ENCODE assay signal across 9 mouse cellular contexts in genomic region chr3:53041411-53042239, GRCm38 (mm10). TPM values are rescaled to one million over a fixed set of nuclear protein-coding genes. Genes with fewer than 3 reads are reported as not detected.
A peak's percentile ranks its signal among the peaks of the same experiment; 100 is the strongest.
DNase-seq lines count a peak whose midpoint lies in the region; ATAC-seq and TF ChIP-seq lines count a peak whose summit lies in the region.
"Had no signal": no experiment of that assay in that cellular context is flagged by ENCODE, and none has a peak within 500 bp of the region (broad histone marks: within the 10 kb centered on the region; RNA-seq: fewer than 3 reads in every experiment).

Gene Lhfp, plus strand, starts transcription at chr3:53041528.

- H3K4me3 ChIP-seq in G1E (ENCODE audit: low read depth, low read length) = peak within 1 kb of the TSS; percentile 61; the same call in 1 of the 2 replicates
- peak within 1 kb of the TSS; percentile 70 for H3K4me3 ChIP-seq in forebrain, postnatal 0 days (ENCODE audit: low read depth, low read length)
- H3K4me3 ChIP-seq in lung, embryonic 14.5 days (ENCODE audit: low read depth, low read length) = peak within 1 kb of the TSS; percentile 51

- H3K27me3 ChIP-seq in G1E (ENCODE audit: insufficient read depth, low read length) = peaks cover 16% of the 10 kb centered on the region
- H3K27me3 ChIP-seq in forebrain, postnatal 0 days (ENCODE audit: insufficient read depth, low read length) = no peaks in the 10 kb centered on the region
- H3K27me3 ChIP-seq in lung, embryonic 14.5 days (ENCODE audit: insufficient read depth, low read length) = 0 out of 2 replicates have a peak, but pooled peaks cover 8% of the 10 kb centered on the region

- peak within 1 kb of the TSS; percentile 65 for H3K9ac ChIP-seq in forebrain, postnatal 0 days
- peak within 1 kb of the TSS; percentile 58 for H3K9ac ChIP-seq in lung, embryonic 14.5 days

- peak within 1 kb of the TSS; percentile 85 for H3K4me2 ChIP-seq in forebrain, postnatal 0 days (ENCODE audit: low read depth)
- peak within 1 kb of the TSS; percentile 79 for H3K4me2 ChIP-seq in lung, embryonic 14.5 days

- DNase-seq in G1E (ENCODE audit: low spot score) = no peak
- DNase-seq in cerebellum, adult 11-12 months = peak; percentile 77
- peak; percentile 74 for DNase-seq in forebrain, postnatal 0 days
- peak; percentile 80 to 87 for DNase-seq in heart, postnatal 14 days
- peak; percentile 7 to 60 for DNase-seq in layer of hippocampus, adult 18-20 months (ENCODE audit: low spot score in 2 of 2)
- peak; percentile 87 for DNase-seq in lung, embryonic 14.5 days
- DNase-seq in ovary, postnatal 36 days (ENCODE audit: low spot score) = peak; percentile 70
- peak; percentile 73 for DNase-seq in urinary bladder, postnatal 4 days (ENCODE audit: low spot score in 2 of 2)

- ATAC-seq in G1E (ENCODE audit: extremely low read depth, insufficient number of reproducible peaks, low FRiP score, poor library complexity, severe bottlenecking) = no peak
- ATAC-seq in forebrain, postnatal 0 days = peak; percentile 91
- peak; percentile 93 for ATAC-seq in lung, embryonic 14.5 days (ENCODE audit: insufficient read depth)

- H3K27ac ChIP-seq in forebrain, postnatal 0 days (ENCODE audit: low read depth, low read length) = peak within 1 kb of the TSS; percentile 46; the same call in 1 of the 2 replicates
- H3K27ac ChIP-seq in lung, embryonic 14.5 days (ENCODE audit: low read depth) = peak within 1 kb of the TSS; percentile 26; the same call in 1 of the 2 replicates
- H3K27ac ChIP-seq: macrophage had no signal

- TF ChIP-seq CTCF in G1E (IDR thresholded peaks at IDR 0.05; ENCODE audit: low read depth, low read length) = no peak
- TF ChIP-seq CTCF in forebrain, postnatal 0 days (IDR thresholded peaks at IDR 0.05; ENCODE audit: low read depth) = peak; percentile 54; the same call in 1 of the 2 replicates
- peak; percentile 50 for TF ChIP-seq CTCF in lung, embryonic 14.5 days (IDR thresholded peaks at IDR 0.05; ENCODE audit: low read depth)

- intact Hi-C loops in heart, postnatal 14 days (cut with DNase I) = loop anchor here (5.0 kb wide), 3 partner anchors 41 to 126 kb away; no protein-coding TSS in a partner anchor

- H3K9me3 ChIP-seq in G1E (replicated peaks) = no peaks in the 10 kb centered on the region
- no peaks in the 10 kb centered on the region for H3K9me3 ChIP-seq in forebrain, postnatal 0 days (ENCODE audit: low read length)
- H3K9me3 ChIP-seq in lung, embryonic 14.5 days (ENCODE audit: low read depth, low read length) = no peaks in the 10 kb centered on the region

- 3% methylated on average over 58 of the region's 58 CpGs for WGBS in forebrain, postnatal 0 days
- whole genome bisulfite sequencing in lung, embryonic 14.5 days = under 1% methylated on average over 58 of the region's 58 CpGs

- H3K36me3 ChIP-seq in G1E (replicated peaks) = no peaks in the 10 kb centered on the region
- H3K36me3 ChIP-seq in forebrain, postnatal 0 days (ENCODE audit: insufficient read depth) = no peaks in the 10 kb centered on the region
- no peaks in the 10 kb centered on the region for H3K36me3 ChIP-seq in lung, embryonic 14.5 days (ENCODE audit: insufficient read depth)

- H3K4me1 ChIP-seq in G1E (ENCODE audit: insufficient read depth, low read depth, low read length) = peaks cover 10% of the 10 kb centered on the region; the same call in 1 of the 2 replicates
- peaks cover 7% of the 10 kb centered on the region; the same call in 1 of the 2 replicates for H3K4me1 ChIP-seq in forebrain, postnatal 0 days (ENCODE audit: insufficient read depth)
- H3K4me1 ChIP-seq in lung, embryonic 14.5 days (ENCODE audit: insufficient read depth) = peaks cover 22% of the 10 kb centered on the region

RNA-seq across cellular contexts. Expression of gene Lhfp, which starts in this region (rescaled TPM):
- total RNA-seq in G1E (2014; fragmentation: Nextera tagmentation) (0.92 TPM in 1 of 2 replicates, not detected in the other), G1E (2017) (2.8 and 4.2 TPM in 2 replicates)
- polyA plus RNA-seq in G1E (2012) = 0.08 and 0.29 TPM in 2 replicates
- 44.7 and 48.0 TPM in 2 replicates for total RNA-seq in forebrain, postnatal 0 days (2014; rRNA removed)
- 60.8 and 74.1 TPM in 2 replicates for polyA plus RNA-seq in forebrain, postnatal 0 days (2015; fragmentation: Nextera tagmentation; extraction: Ambion mirVana)
- 10 to 100 TPM; 65.2 to 73.9 TPM for total RNA-seq in heart, postnatal 14 days (2021)
- total RNA-seq in layer of hippocampus, adult 18-20 months (2021) = 10 to 100 TPM; 19.9 to 23.4 TPM
- polyA plus RNA-seq in lung, embryonic 14.5 days (2014; fragmentation: Nextera tagmentation; extraction: Ambion mirVana) = 61.9 and 63.8 TPM in 2 replicates

Comparison
In these comparisons a context has a peak if more than half of its experiments do, and no peak if none do; other contexts are left out.
1. RNA of gene Lhfp (polyA plus RNA-seq): 61.9 to 63.8 TPM in lung, embryonic 14.5 days and 60.8 to 74.1 TPM in forebrain, postnatal 0 days; 0.08 to 0.29 TPM in G1E; every median in the first group is over 10 times any median in the second.
2. Peak in every context shown above with its lines, with median percentiles within 50 percentile points of each other: H3K4me3 ChIP-seq.